Mouse (Mus musculus) spleen, postnatal 14 days (tissue): ENCODE measurements at regions not wholly inside any gene's neighbourhood (a gene's known extent, or its start where the extent isn't known, plus 50 kb on each side); places are given as distances from the start of the nearest gene placed in this dataset.
"Not testable (repeated sequence)": the region's sequence is repeated elsewhere in the genome, so short reads cannot be mapped to it uniquely, and the experiment has no call there.

ENCODE experiments used
- DNase-seq, 2 experiments: peaks; one replicate each; pipeline ENCODE4 v3.0.0; 2021 to 2022; ENCODE audit warnings: low spot score in 2 of 2

GRCm38 (mm10) chr10:117477331-117478201, 97.8 kb upstream of the Cpsf6 start:
- DNase-seq: no peak

DNA sequence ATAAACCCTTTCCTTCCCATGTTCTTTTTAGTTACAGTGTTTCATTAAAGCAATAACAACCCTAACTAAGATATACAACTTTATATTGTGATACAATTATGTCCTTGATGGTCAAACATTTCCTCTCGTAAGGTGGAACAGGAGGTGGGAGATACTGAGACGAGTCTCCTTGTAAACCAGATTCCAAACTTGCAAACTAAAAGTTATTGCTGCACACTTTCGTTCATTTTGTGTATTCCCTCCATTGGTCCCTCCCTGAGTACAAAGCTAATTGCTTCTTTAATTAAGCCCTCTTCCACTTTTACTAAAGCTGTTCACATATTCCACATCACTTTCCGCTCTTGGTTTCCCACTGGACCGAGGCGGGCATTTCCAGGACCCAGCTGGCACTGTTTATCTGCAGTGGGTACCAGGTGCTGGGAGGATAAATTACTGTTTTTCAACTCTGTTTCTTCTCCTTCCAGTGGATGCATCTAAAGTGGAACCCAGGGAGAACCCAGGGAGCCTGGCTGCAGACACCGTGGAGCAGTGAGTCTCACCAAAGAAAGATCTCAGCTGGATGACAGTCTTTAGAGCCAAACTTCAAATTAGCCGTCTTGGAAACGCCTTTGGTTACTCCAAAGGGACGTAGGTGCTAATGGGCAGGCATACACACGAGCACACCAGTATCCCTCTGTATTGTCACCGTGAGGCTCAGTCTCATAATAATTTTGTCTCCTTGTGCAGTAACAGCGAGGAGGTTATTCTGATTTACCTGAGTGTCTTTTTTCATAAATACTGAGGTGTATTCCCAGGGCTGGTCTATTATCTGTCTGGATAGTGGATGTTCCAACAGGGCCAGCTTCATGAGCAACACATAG, 95.5 kb upstream of the Cpsf6 start:
- no peak for DNase-seq

- no peak for DNase-seq
These were observed 94.7 kb upstream of the Cpsf6 start for GRCm38 (mm10) chr10:117474351-117475085.

- DNase-seq: no peak
These were observed 93.7 kb upstream of the Cpsf6 start for GRCm38 (mm10) chr10:117473471-117473870.

DNA sequence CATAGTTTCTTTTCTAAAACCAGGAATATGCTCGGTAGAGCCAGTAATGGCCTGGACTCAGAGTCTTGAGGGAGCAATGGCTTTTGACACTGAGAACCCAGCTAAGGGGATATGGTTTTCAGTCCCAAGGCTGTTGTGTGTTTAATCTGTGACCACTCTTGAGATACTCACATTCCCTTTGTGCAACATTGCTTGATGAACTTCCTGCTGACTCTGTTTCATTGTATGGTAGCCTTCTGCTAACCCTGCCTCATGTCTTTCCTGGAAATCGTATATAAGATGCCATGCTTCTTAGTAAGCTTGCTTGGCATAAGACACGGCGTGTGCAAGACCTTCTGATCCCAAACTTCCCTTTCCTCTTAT, 92.7 kb upstream of the Cpsf6 start:
- no peak for DNase-seq

- DNase-seq: no peak
These were observed 92.2 kb upstream of the Cpsf6 start for GRCm38 (mm10) chr10:117471818-117472567.

DNA sequence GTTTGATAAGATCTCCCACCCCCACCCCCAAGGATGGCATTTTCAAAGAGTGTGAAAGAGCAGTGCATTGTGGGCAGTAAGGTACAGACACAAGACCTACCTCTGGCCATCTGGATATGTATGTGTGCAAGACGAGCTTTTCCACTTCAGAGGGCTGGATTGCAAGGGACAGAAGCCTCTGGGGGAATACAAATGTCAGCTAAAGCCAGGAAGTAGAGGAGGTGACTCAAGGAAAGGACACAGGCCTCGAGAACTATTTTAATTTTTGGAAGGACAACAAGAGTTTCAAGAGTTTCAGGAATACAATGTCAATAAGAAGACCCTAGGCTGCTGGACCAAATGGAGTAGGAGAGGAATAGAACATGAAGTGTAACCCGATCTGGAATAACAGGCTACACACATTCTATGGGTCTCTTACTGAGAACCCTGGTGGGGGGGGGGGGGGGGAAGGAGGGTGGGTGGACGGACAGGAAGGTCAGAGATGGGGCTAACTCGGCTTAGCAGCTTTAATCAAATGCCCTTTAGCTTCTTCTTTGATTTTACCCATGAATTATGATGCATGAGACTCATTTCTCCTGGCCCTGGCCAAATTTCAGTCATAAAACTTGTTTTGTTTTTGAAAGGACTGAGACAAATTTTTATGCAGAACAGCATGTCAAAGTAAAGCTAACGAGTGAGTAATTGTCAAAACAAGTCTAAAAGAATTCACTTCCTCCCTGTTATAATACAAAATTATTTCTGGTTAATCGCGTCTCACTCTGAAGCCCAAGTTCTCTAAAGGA, 91.4 kb upstream of the Cpsf6 start:
- no peak for DNase-seq

- DNase-seq: no peak
These were observed 90.7 kb upstream of the Cpsf6 start for GRCm38 (mm10) chr10:117470481-117470880.

DNA sequence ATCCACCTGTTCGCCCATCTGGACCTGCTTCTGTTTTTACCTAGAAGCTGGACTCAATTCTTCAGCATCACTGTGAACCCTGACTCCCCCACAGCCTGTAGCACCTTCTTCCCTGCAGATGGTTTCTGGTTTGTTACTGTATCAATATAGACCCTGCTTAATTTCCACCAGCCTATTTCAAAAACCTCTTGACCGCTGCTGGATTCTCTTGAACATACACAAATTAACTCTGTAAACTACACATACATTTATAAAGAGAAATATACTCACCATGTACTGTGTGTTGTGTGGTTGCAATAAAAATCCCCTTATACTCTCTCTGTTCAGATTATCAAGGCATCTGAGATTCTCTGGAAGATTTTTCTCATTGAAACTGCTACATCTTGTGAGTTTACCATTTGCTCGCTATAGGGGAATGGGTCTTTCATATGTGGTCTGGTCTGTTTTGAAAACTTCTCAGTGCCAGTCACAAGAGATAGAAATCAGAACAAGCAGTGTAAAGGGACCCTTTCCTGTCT, 89.8 kb upstream of the Cpsf6 start:
- no peak for DNase-seq

DNA sequence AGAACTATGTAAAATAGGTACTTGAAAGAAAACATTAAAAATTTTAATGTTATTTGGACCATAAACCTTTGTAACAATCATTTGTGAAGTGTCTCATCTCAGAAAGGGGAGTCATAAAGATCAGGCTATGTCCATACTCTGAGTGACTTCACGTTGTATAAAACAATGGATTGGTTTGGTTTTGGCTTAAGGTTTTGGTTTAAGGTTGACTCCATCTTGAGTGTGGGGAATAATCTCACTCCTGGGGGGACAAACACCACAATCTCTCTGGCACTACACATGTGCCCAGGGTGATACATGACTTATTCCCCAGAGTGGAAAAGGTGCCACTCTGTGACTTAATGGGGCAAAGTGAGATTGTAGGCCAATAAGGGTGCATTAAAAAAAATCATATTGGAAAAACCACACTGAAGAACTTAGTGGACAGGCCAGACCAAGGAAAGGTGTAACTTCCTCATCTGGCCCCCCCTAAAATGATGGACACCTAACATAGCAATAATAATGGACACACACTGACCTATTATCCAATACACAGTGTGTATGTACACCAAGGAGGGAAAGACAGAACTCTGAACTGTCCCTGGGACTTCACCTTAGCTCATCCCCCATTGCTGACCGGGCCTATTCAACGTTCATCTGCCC, 89.2 kb upstream of the Cpsf6 start:
- DNase-seq: no peak

GRCm38 (mm10) chr10:117468381-117468780, 88.6 kb upstream of the Cpsf6 start:
- no peak for DNase-seq

DNA sequence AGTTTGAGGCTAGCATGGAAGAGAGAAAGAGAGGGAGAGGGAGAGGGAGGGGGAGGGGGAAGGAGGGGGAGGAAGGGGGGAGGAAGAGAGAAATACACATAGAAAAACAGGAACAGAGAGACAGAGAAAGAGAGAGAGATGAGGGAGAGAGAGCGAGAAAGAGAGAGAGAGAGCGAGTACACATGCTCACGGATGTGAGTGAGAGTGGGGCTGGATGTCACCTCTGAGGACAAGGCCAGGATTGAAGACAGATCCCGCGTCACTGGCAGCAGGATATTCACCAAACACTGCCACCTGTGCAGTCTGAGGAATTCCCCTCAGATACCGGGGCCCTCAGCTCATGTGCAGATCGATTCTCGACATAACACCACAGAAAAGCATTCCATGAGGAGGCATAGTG, 87.3 kb upstream of the Cpsf6 start:
- no peak for DNase-seq

- DNase-seq: no peak
These were observed 86.6 kb upstream of the Cpsf6 start for GRCm38 (mm10) chr10:117466391-117466790.

DNA sequence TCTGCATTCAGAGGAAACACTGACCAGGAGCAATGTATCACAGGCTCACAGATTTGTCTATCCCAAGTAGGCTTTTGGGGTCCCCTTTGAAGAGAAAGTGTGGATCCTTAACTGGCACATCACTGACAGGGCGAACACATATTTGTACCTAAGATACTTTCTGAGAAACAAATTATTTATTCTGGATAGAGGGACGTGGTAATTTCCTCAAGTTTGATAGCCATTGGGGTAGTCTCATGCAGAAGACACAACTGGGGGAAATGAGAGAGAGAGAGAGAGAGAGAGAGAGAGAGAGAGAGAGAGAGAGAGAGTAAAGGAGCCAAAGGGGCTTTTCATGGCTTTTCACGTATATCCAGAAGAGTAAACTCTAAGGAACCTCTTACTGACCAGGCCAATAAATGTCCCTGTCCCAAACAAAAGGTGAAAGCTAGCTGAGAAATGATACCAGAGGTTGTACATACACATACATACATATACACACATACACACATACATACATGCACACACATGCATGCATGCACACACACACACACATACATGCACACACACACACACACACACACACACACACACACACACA, 85.9 kb upstream of the Cpsf6 start:
- DNase-seq: no peak

- DNase-seq: no peak
These were observed 85.3 kb upstream of the Cpsf6 start for GRCm38 (mm10) chr10:117465058-117465660.

DNA sequence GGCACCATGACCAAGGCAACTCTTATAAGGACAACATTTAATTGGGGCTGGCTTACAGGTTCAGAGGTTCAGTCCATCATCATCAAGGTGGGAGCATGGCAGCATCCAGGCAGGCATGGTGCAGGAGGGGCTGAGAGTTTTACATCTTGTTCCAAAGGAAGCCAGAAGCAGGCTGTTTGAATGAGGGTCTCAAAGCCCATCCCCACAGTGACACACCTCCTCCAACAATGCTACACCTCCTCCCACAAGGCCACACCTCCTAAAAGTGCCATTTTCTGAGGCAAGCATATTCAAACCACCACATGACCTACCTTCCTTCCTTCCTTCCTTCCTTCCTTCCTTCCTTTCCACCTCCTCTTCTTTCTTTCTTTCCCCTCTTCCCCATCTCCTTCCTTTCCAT, 84.5 kb upstream of the Cpsf6 start:
- DNase-seq: not testable (repeated sequence)

DNA sequence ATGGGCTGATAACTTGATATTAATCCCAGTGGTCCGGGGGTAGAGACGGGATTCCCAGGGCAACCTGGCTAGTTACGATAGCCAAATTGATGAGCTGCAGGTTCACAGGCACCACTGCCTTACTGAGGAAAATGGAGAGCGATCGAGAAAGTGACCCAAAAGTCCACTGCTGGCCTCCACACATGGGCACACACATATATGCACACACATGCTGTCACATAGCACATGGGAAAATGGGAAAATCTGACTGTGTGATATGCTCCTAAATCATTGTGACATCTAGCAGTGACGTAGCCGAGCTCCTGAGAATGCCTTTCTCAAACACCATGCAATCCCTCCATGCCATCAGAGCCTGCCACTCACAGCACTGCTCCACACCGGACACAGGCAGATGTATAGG, 83.8 kb upstream of the Cpsf6 start:
- DNase-seq: no peak

- DNase-seq: no peak
These were observed 83.1 kb upstream of the Cpsf6 start for GRCm38 (mm10) chr10:117462921-117463320.
